In the genomic region with DNA sequence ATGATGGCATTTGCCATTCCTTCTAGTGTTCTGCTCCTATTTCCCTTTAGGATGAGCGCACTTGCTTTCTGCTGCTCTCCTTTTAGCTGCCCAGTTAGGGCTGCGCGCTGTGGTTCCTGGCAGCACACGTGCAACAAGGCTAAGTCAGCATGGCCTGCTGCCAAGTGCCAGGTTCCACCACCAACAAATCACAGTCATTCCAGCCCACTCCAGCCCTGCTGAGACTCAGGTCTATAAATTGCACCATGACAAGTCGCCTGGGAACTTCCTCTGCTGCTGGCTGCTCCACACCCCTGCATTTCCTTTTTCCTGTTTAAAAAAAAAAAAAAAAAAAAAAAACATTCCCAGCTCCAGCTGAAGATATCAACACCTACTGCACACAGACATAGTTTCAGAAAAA, we compare ENCODE assay signal across 8 mouse cellular contexts.
DNase-seq lines count a peak whose midpoint lies in the region; ATAC-seq and TF ChIP-seq lines count a peak whose summit lies in the region.

No protein-coding gene starts in this region.

- peak overlapping the region; percentile 60; the same call in 1 of the 2 replicates for H3K27ac ChIP-seq in embryonic facial prominence, embryonic 13.5 days
- peak overlapping the region; percentile 93 for H3K27ac ChIP-seq in heart, embryonic 13.5 days (replicated peaks)
- H3K27ac ChIP-seq in kidney, postnatal 0 days: peak overlapping the region; percentile 85
- no peak overlapping the region for H3K27ac ChIP-seq in liver, embryonic 12.5 days

- TF ChIP-seq CTCF in kidney, postnatal 0 days (IDR thresholded peaks at IDR 0.05; ENCODE audit: low read depth): no peak

- WGBS in embryonic facial prominence, embryonic 13.5 days: 46% methylated on average over 5 of the region's 5 CpGs
- WGBS in heart, embryonic 13.5 days: 20% methylated on average over 5 of the region's 5 CpGs
- 16% methylated on average over 5 of the region's 5 CpGs for WGBS in kidney, postnatal 0 days
- 30% methylated on average over 5 of the region's 5 CpGs for WGBS in liver, embryonic 12.5 days (ENCODE audit: insufficient replicate concordance)

- no peaks in the 10 kb centered on the region for H3K27me3 ChIP-seq in embryonic facial prominence, embryonic 13.5 days
- no peaks in the 10 kb centered on the region for H3K27me3 ChIP-seq in heart, embryonic 13.5 days (replicated peaks)
- no peaks in the 10 kb centered on the region for H3K27me3 ChIP-seq in kidney, postnatal 0 days (ENCODE audit: insufficient read depth, low read length)
- H3K27me3 ChIP-seq in liver, embryonic 12.5 days (replicated peaks): no peaks in the 10 kb centered on the region

- peak; percentile 70; the same call in 1 of the 2 replicates for ATAC-seq in embryonic facial prominence, embryonic 13.5 days (ENCODE audit: insufficient number of reproducible peaks, insufficient read depth, low FRiP score, low TSS enrichment, low read depth)
- peak; percentile 72 for ATAC-seq in heart, embryonic 13.5 days (ENCODE audit: extremely low read depth, insufficient number of reproducible peaks, low FRiP score, low TSS enrichment)
- ATAC-seq in kidney, postnatal 0 days (replicated peaks; ENCODE audit: low FRiP score, low read depth): peak; percentile 86
- peak; percentile 32; the same call in 1 of the 2 replicates for ATAC-seq in liver, embryonic 12.5 days

- H3K4me1 ChIP-seq in embryonic facial prominence, embryonic 13.5 days: peaks cover 25% of the 10 kb centered on the region
- H3K4me1 ChIP-seq in heart, embryonic 13.5 days: peaks cover 25% of the 10 kb centered on the region
- peaks cover 12% of the 10 kb centered on the region for H3K4me1 ChIP-seq in kidney, postnatal 0 days (replicated peaks; ENCODE audit: insufficient read depth, low read length)
- H3K4me1 ChIP-seq in liver, embryonic 12.5 days: no peaks in the 10 kb centered on the region

- no peak overlapping the region for H3K4me2 ChIP-seq in embryonic facial prominence, embryonic 13.5 days
- peak overlapping the region; percentile 31 for H3K4me2 ChIP-seq in heart, embryonic 13.5 days
- no peak overlapping the region for H3K4me2 ChIP-seq in kidney, postnatal 0 days (ENCODE audit: low read length)
- no peak overlapping the region for H3K4me2 ChIP-seq in liver, embryonic 12.5 days

- no peak overlapping the region for H3K9ac ChIP-seq in embryonic facial prominence, embryonic 13.5 days
- no peak overlapping the region for H3K9ac ChIP-seq in heart, embryonic 13.5 days
- H3K9ac ChIP-seq in kidney, postnatal 0 days (ENCODE audit: low read depth, low read length): no peak overlapping the region
- H3K9ac ChIP-seq in liver, embryonic 12.5 days: no peak overlapping the region

- no peaks in the 10 kb centered on the region for H3K36me3 ChIP-seq in embryonic facial prominence, embryonic 13.5 days
- no peaks in the 10 kb centered on the region for H3K36me3 ChIP-seq in heart, embryonic 13.5 days
- H3K36me3 ChIP-seq in kidney, postnatal 0 days (ENCODE audit: insufficient read depth, low read length): no peaks in the 10 kb centered on the region
- no peaks in the 10 kb centered on the region for H3K36me3 ChIP-seq in liver, embryonic 12.5 days

- H3K4me3 ChIP-seq in embryonic facial prominence, embryonic 13.5 days: no peak overlapping the region
- H3K4me3 ChIP-seq in heart, embryonic 13.5 days: no peak overlapping the region
- H3K4me3 ChIP-seq in kidney, postnatal 0 days (replicated peaks; ENCODE audit: low read depth, low read length): no peak overlapping the region
- H3K4me3 ChIP-seq in liver, embryonic 12.5 days: no peak overlapping the region

- no peaks in the 10 kb centered on the region for H3K9me3 ChIP-seq in embryonic facial prominence, embryonic 13.5 days
- no peaks in the 10 kb centered on the region for H3K9me3 ChIP-seq in heart, embryonic 13.5 days
- H3K9me3 ChIP-seq in kidney, postnatal 0 days (replicated peaks; ENCODE audit: low read length): no peaks in the 10 kb centered on the region
- H3K9me3 ChIP-seq in liver, embryonic 12.5 days (replicated peaks): no peaks in the 10 kb centered on the region

- DNase-seq in retina, postnatal 1 day: peak; percentile 13
- DNase-seq in retina, embryonic 14.5 days (ENCODE audit: low spot score): no peak
- peak; percentile 88 for DNase-seq in kidney, postnatal 0 days (ENCODE audit: low spot score)
- peak; percentile 63 for DNase-seq in ovary, postnatal 36 days (ENCODE audit: low spot score)
- DNase-seq in thymus, postnatal 25 days: no peak

Comparison
In these comparisons a context has a peak if more than half of its experiments do, and no peak if none do; other contexts are left out.
1. DNase-seq: peak in retina, postnatal 1 day (single experiment), kidney, postnatal 0 days (single experiment) and ovary, postnatal 36 days (single experiment); none in retina, embryonic 14.5 days (single experiment) and thymus, postnatal 25 days (single experiment).
2. ATAC-seq: peak in every context shown above with its lines; median percentile 86 in kidney, postnatal 0 days; 72 in heart, embryonic 13.5 days; 70 in embryonic facial prominence, embryonic 13.5 days; 32 in liver, embryonic 12.5 days.